Mouse (Mus musculus): Measurements from ENCODE around the gene Gemin5. TPM values are rescaled to one million over a fixed set of nuclear protein-coding genes. Genes with fewer than 3 reads are reported as not detected.
"Not testable (repeated sequence)": the region's sequence is repeated elsewhere in the genome, so short reads cannot be mapped to it uniquely, and the experiment has no call there.

Gene Gemin5
- total RNA-seq, 1 experiment from 2014 or later: 20.2 TPM

DNA sequence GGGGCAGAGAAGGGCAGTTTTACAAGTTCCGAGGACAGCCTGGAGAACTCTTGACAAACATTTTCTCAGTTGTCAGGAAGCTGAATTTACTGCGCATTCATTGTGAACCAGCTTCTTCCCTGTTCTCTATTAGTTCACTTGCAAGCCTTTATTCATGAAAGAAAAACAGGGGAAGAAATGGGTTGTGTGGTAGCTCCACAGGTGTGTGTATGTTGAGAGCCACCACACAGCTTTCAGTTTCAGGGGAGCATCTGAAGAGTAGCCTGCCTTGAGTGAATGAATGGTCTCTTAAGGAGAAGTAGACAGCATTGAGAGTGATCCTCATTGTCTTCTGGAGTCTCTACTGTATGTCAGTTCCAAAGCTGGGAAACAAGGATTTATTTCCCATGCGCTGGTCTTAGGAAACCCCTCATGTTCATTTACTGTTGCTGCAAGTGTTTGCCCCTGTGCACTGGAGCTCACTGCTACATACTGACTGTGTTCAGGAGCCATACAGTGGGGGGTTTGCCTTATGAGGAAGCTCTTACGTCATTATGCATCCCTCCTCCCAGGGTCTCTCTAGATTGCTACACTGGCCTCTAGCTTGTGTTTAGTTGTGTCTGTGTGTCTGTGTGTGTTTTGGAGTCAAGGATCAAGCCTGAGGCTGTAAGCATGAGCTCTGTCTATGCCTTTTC lies 60.5 kb downstream of the Gemin5 start:
- no peak for DNase-seq

DNA sequence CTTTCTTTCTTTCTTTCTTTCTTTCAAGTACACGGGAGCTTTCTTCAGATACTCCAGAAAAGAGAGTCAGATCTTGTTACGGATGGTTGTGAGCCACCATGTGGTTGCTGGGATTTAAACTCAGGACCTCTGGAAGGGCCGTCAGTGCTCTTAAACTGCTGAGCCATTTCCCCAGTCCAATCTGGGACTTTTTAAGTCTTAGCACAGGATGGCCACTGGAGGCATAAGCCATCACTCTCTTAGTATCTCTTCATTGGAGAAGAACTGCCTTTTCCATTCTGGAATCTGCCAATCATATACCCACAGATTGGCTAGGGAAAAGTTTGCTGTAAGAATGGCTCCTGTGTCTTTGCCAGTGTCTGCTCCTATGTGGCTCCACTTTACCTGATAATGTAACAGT lies 61.3 kb downstream of the Gemin5 start:
- DNase-seq: no peak

DNA sequence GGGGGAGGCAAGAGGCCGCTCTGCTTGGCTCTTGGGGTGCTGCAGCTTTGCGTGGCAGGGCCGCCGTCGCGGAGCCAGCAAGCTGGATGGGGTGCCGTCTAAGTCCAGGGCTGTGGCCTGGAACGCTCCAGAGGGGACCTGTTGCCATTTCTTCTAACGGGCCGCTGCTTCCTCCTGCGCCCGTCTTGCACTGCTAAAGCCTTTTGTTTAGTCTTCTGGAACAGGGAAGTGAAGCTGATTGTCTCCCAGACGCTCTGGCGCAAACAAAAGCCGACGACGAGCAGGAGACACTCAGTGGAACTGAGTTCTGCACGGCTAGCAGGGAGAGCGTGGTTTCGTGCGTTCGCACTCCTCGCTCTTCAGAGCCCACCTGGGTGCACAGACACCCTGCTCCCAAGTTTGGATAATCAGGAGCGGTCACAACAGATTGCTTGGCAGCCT lies 64.0 kb downstream of the Gemin5 start:
- no peak for DNase-seq

DNA sequence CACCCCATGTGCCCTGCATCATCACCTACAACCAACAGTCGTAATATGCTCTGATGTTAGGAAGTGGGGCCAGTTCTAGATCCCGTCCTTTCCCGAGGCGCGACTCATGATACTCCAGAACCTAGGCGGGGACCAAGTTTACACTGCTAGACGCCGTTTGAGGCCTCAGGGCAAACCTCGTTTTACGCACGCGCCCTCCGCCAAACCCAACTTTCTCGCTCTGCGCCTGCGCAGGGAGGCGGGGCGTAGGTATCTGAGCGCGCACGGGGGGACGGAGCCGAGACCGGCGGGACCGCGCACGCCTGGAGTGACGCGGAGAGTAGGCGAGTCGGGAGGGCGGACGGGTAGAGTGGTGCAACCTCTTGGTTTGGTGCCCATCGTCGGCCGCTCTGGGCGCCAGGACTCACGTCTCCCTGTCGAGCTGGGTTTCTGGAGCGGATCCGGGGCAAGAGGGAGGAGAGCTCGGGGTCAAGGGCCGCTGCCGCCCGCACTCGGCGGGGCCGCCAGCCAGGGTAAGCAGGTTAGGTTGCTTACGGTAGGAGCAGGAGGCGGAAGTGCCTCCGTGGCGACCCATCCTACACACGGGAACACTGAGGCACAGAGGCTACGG lies 64.5 kb downstream of the Gemin5 start, which contains the start of gene Cnot8:
Gene Cnot8, plus strand, starts transcription at position 457 of the 610 bp plus-strand sequence.
- peak; percentile 100 for DNase-seq

DNA sequence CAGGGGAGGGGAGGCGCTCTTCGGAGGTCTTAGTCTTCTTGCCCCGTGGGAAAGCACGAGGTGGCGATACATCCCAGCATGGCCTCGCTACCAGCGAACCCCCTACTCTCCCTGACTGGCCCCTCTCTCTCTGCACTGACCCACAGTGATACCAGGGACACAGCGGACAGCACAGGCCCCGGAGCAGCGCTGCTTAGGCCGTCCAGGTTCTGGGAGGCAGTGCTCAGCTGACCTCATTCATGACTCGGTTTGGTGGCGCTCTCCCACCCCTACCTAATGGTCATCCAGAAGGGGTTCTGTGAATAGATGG lies 65.0 kb downstream of the Gemin5 start:
- peak; percentile 44 for DNase-seq

DNA sequence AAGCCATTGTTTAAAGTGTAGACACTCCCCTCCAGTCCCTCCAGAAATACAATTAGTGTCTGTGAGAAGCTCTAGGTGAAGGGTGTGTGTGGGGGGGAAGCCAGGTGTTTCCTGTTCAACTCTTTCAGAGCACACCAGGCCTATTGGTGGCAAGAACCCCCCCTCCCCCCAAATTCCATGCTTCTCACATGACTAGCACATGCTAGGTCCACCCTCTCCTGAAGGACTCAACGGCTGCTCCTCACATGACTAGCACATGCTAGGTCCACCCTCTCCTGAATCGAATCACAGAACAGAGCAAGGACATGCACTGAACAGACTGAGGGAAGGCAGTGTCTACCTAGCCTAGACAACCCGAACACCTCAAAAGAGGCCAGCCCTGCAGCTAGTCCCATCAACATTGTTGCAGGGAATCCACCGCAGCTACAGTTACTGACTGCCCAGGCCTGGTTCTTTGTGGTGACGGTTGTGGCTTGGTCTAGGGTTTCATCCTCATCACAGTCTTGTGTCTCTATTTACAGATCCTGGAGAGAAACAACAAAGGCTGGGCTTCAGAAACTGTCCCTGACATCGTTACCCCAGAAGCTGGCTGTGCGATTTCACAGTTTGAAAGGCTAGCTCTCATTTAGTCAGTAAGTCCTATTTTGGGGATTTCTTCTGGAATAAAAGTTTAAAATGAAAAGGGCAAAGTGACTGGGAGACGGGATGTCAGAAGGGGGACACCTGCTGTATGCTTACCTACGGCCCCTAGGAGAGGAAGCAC lies 65.6 kb downstream of the Gemin5 start:
- no peak for DNase-seq

DNA sequence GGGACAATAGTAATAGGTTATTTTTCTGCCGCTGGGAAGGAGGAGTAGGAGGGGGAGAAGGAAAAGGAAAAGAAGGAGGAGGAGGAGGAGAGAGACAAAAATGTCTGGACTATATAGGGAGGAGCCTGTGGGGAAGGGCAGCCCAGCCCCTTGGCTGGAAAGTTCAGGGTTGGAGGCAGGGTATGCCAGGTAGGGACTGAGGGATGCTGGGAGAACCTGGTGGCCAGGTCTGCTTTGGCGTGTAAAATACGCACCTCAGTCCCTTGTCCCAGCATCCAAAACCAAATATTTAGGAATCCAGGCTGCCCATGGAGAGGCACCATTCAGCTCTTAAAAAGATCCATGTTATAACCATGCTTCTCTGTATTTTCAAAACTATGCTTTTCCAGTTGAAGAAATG lies 66.2 kb downstream of the Gemin5 start:
- no peak for DNase-seq

DNA sequence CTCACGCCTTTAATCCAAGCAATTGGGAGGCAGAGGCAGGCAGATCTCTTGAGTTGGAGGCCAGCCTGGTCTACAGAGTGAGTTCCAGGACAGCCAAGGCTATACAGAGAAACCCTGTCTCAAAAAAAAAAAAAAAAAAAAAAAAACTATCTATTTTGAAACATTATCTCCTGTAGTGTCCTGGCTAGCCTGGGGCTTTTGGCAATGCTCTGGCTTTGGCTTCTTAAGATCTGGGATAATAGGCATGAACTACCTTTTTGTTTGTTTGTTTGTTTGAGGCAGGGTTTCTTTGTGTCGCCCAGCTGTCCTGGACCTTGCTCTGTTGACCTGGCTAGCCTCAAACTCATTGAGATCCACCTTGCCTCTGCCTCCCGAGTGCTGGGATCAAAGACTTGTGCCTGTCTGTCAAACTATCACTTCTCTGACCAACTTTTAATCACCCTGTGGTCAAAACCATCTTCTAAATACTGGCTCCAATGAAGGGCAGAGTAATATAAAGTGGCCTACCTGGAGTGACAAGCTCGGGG lies 67.1 kb downstream of the Gemin5 start:
- no peak for DNase-seq

DNA sequence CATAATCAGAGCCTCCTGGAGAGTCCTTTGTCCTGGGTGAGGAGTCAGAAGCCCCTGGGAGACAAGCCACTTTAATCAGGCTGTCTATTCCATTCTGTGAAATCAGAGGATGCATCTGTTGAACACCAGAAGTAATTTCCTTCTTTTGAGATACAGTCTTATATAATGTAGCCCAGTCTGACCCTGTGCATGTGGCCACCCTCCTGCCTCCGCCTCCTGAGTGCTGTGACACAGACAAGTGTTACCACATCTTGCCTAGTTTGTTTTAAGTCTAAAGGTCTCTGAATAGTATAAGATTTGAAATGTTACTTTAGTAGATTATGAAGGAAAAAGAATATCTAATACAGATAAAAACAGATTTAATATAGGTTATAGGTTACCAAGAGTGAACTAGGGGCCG lies 68.3 kb downstream of the Gemin5 start:
- no peak for DNase-seq

DNA sequence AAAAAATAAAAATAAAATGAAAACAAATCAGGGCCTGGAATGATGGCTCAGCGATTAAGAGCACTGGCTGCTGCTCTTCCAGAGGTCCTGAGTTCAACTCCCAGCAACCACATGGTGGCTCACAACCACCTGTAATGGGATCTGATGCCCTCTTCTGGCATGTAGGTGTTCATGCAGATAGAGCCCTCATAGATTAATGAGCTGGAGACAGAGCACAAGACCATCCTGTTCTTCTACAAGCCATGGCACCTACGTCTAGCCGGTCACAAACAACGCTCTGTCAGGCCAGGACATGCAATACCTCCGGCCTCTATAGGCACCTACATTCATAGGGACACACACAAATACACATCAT lies 70.0 kb downstream of the Gemin5 start:
- not testable (repeated sequence) for DNase-seq

DNA sequence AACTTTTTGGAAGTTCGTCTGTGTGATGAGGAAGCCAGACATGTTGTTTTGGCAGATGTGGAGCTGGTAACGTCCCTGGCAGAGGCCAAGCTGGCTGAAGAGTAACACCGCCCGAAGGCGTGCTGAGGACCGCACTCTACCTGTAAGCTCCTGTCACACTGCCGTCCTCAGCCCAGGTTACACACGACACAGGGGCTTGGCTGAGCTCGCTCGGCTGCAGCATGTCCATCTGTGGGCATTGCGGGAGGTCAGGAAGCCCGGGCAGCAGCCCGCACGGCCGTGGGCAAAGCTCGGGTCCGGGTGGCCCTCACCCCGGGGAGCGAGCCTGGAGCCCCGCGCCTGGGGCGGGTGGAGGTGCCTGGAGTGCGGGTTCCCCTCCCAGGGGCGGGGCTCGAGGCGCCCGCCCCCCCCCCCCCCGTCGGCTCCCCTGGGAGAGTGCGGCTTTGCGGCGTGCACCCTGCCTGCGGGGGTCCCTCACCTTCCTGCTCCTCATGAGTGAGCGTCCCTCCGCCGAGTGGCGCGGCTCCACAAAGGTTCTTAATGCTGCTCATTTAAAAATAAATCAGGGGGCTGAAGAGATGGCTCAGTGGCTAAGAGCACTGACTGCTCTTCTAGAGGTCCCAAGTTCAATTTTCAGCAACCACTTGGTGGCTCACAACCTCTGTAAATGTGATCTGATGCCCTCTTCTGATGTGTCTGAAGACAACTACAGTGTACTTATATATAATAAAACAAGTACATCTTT lies 70.5 kb downstream of the Gemin5 start:
- peak; percentile 28 for DNase-seq

DNA sequence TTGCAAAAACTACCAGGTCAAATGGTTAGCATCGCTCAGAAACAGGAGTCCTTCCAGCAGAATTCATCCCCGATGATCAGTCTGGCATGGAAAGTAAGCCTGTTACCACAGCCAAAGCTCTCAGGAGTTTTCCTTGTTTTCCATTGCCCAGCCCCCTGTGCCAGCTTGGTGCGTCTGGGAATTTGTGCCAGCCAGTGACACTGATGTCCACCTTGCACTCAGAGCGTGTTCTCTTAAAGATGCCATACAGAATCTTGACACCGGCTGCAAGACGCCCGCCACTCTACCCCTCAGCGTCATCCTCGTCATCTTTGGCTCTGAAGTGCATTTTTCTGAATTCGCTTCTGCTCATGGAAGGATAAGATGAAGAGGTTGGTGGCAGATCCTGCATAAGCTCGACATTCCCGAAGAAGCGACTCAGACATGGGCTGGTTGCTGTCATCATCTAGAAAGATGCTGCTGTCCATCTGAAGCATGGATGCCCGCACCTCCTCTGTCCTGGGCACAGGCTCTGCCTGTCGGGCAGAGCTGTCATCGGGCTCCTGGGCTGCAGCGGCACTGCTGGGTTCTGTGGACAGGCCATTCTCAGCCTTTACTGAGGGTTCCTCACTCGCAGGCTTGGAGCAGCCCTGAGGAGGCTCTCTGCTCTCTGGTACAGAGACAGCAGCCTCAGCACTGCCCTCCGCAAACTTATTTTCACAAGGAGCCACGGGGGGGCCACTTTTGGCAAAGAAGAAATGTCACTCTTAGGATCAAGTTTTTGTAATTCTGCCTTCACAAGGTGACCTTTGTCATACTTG lies 71.3 kb downstream of the Gemin5 start:
- no peak for DNase-seq

DNA sequence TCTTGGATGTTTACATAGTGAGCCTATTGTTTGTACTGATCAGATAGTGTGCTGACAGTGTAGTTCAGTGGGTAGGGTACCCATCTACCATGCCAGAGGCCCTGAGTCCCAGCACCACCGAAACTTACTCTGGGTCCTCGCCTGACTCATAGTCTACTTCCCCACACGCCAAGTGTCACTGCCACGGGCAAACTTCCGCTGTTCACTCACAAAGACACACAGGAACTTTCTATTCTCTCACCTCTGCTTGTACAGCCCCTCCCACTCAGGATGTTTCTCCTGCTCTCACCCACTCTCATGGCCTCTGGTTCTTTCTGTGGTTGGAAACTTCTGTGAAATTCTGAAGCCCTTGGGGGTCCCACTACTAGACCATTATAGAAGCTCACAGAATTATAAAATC lies 72.2 kb downstream of the Gemin5 start:
- DNase-seq: no peak

DNA sequence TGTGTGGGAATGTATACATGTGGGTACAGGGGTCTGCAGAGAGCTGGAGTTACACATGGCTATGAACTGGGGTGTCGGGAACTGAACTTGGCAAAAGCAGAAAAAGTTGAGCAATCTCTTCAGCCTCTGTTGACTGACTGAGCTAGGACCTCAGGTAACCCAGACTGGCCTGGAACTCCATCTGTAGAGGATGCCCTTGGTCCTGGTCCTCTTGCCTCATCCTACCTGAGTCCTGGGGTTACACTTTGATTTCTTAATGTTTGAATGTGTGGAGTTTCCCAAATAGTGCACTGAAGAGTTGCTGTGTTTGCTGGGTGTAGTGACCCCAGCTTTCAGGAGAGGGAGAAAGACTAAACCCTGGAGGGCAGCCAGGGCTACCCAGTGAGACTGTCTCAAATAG lies 72.8 kb downstream of the Gemin5 start:
- no peak for DNase-seq

DNA sequence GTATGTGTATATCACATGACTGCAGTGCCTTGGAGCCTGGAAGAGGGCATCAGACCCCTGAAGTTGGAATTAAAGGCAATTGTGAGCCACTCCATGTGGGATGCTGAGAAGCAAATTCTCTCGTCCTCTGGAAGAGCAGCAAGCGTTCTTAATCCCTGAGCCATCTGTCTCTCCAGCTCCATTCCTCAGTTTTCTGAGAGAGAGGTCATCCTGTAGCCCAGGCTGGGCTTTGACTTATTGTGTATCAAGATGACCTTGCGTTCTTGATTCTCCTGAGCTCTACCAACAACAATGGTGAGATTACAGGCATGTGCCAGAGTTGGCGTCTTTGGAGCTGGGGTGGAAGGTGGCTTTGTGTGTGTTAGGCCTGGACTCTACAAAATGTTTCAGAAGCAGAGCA lies 73.6 kb downstream of the Gemin5 start:
- DNase-seq: no peak

DNA sequence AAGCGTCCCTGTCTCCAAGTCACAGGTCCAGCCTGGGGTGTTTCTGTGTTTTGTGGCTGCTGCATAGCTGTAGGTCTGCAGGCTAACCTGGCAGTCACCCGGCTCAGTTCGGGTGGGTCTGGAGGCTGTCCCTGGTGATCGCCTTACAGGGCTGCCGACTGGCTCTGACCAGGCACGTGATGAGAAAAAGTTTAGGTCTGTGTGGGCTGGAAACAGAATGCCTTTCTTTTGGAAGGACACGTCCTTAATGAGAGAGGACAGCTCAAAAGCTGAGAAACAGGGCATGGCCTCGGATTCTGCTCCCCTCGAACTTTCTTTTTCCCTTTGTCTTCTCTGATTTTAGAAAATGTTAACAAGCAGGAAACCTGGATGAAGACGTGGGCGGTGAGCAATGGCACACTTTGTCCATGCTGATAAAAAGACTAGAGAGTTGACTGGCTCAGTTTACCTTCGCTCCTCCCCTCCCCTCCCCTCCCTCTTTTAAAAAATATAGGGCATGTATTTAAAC lies 75.3 kb downstream of the Gemin5 start, which contains the start of gene Gm12248:
Gene Gm12248, minus strand, starts transcription at position 114 of the 508 bp plus-strand sequence.
- peak; percentile 70 for DNase-seq

DNA sequence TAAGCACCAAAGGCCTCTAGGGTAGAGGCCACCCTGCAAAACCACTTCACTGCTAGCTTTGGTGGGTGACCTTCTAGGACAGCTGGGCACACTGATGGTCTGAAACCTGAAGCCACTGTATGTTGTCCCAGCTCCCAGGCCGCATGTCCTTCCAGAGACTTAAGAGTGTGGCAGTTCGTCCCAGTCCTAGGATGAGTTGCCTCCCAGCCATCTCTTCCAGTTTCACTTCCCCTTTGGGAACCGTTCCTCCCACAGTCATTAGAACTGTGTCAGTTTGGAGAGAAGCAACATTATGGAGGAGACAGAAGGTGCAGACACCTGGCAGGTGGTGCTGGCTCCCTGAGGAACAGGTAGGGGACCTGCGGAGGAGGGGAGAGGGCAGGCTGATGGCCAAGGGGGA lies 75.8 kb downstream of the Gemin5 start:
- no peak for DNase-seq

DNA sequence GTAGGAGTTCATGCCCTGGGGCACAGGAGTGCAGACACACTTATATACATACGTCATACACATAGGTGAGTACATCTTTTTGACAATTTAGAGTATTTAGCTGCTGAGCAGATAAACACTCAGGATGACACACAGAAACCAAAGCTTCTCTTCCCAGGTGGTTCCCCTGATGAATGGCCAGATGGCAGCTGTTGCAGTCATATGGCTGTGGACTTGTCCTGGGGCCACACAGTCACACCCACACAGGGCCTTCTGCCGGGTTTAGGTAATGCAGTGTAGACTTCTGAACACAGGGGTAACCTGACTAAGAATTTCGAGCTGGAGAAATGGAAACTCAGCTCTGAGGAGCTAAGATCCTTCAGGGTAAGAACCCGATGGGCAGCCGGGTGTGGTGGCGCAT lies 86.6 kb downstream of the Gemin5 start:
- no peak for DNase-seq

DNA sequence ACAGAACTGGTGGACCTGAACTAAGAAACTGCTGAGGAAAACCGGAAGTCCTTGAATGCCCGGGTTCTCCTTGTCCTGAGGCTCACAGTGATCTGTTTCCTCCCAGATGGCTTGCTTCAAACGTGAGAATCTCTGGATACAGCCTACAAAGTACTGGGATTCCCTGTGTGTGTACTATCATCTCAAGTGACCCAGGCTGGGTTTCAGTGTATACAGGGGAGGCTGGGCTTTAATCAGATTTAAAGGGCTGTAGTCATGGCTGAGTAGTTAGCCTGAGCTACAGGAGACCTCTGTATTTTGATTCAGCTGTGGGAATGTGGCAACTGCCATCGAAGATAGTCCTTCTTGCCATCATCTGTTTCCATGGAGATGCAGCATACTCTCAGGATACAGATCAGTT lies 91.1 kb downstream of the Gemin5 start:
- DNase-seq: no peak

DNA sequence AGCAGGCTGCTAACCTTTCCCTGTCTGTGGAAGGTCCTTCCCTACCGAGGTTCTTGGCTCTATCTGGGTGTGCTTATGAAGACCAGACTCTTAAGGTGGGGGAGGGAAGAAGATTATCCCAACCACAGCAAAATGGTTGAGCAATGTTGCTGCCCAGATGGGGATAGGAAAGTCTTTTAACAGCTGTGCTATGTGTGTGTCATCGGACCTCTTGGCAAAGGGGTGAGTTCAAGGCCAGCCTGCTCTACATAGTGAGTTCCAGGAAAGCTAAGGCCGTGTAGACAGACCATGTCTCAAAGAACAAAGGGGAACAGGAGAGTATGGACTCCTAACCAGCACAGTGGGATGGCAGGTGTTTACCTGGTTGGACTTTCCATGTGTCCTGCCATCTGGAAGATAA lies 95.4 kb downstream of the Gemin5 start:
- peak; percentile 32 for DNase-seq
